Mouse (Mus musculus): ENCODE measurements around the gene Ager. TPM values are rescaled to one million over a fixed set of nuclear protein-coding genes. Genes with fewer than 3 reads are reported as not detected.

Gene Ager
- total RNA-seq (2023), result 1 to 10 TPM; 5.8 to 7.0 TPM

GRCm38 (mm10) chr17:34597566-34598095, at the start of gene Ager:
Gene Ager, plus strand, starts transcription at chr17:34597862.

GRCm38 (mm10) chr17:34564003-34564421, 33.6 kb upstream of the Ager start, which contains the start of gene Notch4:
Gene Notch4, plus strand, starts transcription at chr17:34564268.

DNA sequence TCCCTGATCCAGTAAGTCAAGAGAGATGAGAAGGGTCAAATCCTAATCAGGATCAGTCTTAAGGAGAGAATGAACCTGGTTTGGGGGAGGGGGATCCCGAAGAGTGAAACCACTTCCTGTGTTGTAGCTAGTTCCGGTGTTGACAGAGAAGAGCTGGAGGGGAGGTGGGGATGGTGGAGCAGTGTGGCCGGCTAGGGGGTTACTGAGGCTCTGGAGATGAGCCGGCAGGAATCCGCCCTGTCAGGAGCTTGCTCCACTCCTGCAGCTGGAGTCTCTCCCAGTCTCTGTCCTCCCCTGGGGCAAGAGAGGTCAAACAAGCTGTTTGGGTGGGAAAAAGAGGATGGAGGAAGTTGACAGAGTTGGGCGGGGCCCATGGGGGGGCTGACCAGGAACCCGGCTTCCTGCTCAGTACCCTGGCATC, 8.0 kb upstream of the Ager start, which contains the start of gene Gpsm3:
Gene Gpsm3 (plus strand): TSS at position 126 of the 421 bp plus-strand sequence.

DNA sequence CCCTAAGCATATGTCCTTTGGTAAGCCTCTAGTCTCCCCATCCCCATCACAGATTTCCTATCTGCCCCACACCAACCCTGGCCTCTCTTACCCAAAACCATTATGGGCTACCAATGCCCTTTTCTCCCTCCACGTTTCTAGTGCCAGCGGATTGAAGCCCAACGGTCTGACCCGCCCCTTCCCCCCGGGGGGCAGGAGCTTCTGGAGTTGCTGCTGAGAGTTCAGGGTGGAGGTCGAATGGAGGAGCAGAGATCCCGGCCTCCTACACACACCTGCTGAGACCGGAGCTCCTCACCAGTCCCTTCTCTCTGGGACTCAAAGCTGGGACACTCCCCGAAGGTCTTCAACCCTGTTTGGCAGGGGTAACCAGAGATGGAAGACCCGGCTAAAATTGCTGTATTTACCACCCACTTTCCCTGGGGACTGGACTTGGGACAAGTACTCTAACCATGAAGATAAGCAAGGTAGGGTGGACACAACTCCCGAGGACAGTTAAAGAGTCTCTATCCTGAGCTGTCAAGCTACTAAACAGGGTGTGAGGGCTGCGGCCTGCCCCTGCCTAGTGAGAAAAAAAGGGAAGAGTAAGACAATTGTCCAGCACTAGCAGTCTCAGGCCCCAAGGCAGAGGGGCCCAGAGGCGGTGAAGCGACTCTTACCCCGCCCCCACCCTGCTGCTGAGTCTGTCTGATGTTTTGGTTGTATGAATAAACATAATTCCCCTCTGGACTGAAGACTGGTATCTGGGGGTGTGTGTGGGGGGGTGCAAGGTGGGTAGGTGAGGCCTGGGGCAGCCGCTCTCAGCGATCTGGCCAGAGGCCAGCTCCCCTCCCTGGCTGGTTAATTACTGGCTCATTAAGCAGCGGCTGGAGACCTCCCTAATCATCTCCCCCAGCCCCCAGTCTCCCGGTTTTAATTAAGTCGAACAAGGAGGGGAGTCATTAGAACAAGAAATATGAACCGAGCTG, 6.4 kb upstream of the Ager start, which contains the start of gene Pbx2:
Gene Pbx2 (plus strand): TSS at position 238 of the 965 bp plus-strand sequence.

DNA sequence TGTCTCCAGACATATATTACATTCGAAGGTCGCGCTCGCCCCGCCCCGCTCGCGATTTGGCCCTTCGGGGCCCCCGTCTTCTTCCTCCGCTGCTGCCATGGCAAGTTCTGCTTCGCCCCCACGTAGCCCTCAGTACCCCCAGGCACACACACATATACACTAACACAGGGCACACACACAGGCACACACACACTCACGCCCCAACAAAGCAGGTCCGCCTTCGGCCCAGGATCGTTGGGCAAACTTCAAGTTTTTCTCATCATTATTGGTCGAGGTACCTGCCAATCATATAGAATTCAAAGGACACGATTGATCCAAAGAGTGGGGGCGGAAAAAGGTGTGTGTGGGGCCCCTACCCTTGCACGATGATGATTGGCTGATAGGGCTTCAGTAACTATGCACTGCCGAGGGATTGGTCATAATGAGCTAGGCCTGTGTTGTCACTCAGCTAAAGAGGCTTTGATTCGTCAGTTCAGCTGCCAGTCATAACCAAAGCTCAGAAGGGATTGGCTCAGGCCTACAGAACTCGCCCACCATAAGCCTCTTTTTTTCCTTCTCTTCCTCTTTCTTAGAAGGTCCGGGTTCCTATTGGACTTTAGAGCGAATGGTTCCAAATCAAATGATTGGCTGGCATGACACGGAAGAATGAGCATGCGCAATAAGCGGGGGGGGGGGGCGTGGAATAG, 5.9 kb downstream of the Ager start, which contains the start of gene Rnf5:
Gene Rnf5 (minus strand): TSS at position 316 of the 686 bp plus-strand sequence.

GRCm38 (mm10) chr17:34604061-34604508, 6.4 kb downstream of the Ager start, which contains the start of gene Agpat1:
Gene Agpat1, plus strand, starts transcription at chr17:34604262.

DNA sequence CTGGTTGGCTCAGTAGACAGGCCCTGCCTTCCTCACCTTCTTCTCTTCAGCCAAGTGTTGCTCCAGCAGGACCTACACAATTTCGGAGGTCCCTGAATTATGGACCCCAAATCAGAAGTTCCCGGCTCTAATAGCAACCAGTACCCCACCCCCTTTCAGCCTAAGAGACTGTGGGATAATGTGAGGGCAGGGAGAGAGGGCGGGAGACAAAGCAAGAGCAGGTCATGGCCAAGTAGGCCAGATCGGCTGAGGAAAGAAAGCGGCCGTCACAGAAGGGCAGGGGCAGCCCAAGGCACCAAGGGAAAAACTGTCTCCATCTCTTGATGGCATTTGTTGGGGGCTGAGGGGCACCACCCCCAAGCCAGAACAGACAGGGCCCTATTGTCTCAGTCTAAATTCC, 18.2 kb downstream of the Ager start, which contains the start of gene Egfl8:
Gene Egfl8 (minus strand): TSS at position 101 of the 400 bp plus-strand sequence.

DNA sequence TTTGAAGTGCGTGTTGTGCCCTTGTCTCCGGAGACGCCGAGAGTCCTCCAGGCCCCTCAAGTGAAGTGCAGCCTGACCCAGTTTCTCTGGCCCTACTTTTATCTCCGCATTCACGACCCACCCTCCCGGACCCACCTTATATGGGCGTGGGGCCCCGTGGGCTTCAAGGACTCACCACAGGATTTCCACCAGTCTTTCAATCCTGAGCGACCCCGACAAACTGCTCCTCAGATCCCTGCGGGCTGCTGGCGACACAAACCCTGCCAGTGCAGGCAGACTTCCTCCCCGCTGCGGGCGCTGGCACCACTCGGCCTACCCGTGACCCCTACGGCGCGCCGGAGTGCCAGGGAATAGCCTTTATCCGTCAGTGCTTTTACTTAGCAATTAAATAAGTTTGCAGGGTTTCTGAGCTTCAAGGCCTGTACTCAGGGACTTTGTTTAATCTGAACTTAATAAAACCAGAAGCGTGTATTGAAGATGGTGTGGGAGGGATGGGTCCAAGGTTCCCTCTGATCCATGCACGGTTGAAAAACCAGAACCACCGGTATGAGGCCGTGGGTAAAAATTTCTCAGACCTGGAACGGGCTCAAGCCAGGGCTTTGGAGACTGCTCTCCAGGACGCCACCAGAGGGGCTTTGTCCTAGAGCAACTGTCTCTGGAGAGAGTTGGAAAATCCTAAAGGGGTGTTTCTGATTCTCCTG, 30.4 kb downstream of the Ager start, which contains the start of gene Ppt2:
Gene Ppt2 (minus strand): TSS at position 568 of the 701 bp plus-strand sequence.

DNA sequence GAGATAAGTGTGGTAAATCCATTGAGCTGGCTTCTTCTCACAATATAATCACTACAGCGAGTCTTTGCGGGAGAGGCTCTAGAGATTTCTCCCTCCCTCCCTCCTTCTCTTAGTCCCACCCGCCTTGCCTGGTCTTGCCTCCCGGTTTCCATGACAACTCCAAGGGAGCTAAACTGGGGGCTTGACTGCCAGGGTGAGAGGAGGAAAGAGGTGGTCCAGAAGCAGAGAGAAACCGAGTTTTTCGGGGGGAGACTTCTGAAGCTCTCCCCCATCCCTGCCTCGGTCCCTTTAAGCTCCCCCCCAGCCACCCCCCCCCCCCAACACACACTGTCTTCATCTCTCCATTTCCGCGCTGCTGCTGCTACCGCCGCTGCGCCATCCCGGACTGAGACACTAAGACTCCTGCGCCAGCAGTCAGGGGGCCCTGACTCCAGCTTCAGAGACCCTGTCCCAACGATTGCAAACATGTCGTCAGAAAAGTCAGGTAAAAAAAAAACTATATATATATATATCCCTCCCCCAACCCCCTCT, 31.6 kb downstream of the Ager start, which contains the start of gene Prrt1:
Gene Prrt1 (plus strand): TSS at position 313 of the 531 bp plus-strand sequence.

GRCm38 (mm10) chr17:34644608-34645007, 46.9 kb downstream of the Ager start, which contains the start of gene Fkbpl:
Gene Fkbpl, plus strand, starts transcription at chr17:34644764.

GRCm38 (mm10) chr17:34646906-34647787, 49.5 kb downstream of the Ager start, which contains the start of gene Atf6b:
Gene Atf6b, plus strand, starts transcription at chr17:34647146.

Other genes with a start within 250 kb of the Ager start
- 1 to 10 TPM; 2.2 to 2.3 TPM for gene Btnl2, start 243.0 kb upstream of the Ager start, total RNA-seq (2023)
- not detected for gene Btnl1, start 220.7 kb upstream of the Ager start, total RNA-seq (2023)
- not detected for gene BC051142, start 199.0 kb upstream of the Ager start, total RNA-seq (2023)
- gene Btnl4, start 120.5 kb upstream of the Ager start, total RNA-seq (2023), result not detected
- not detected for gene Btnl6, start 80.5 kb upstream of the Ager start, total RNA-seq (2023)
- 1 to 10 TPM; 1.0 to 1.5 TPM for gene Notch4, start 33.6 kb upstream of the Ager start, total RNA-seq (2023)
- gene Gpsm3, start 8.1 kb upstream of the Ager start, total RNA-seq (2023), result 100 to 1,000 TPM; 376 to 393 TPM
- gene Pbx2, start 6.6 kb upstream of the Ager start, total RNA-seq (2023), result 10 to 100 TPM; 94.8 to 99.9 TPM
- 10 to 100 TPM; 38.2 to 39.0 TPM for gene Rnf5, start 5.8 kb downstream of the Ager start, total RNA-seq (2023)
- 10 to 100 TPM; 55.4 to 56.5 TPM for gene Agpat1, start 6.4 kb downstream of the Ager start, total RNA-seq (2023)
- gene Egfl8, start 18.1 kb downstream of the Ager start, total RNA-seq (2023), result 1 to 10 TPM; 5.0 to 5.5 TPM
- gene Ppt2, start 30.6 kb downstream of the Ager start, total RNA-seq (2023), result 10 to 100 TPM; 42.1 to 43.5 TPM
- gene Prrt1, start 31.7 kb downstream of the Ager start, total RNA-seq (2023), result not detected
- 10 to 100 TPM; 13.6 to 18.7 TPM for gene Fkbpl, start 46.9 kb downstream of the Ager start, total RNA-seq (2023)
- gene Atf6b, start 49.3 kb downstream of the Ager start, total RNA-seq (2023), result 10 to 100 TPM; 59.5 to 60.4 TPM
- gene Tnxb, start 72.7 kb downstream of the Ager start, total RNA-seq (2023), result under 1 TPM; 0.04 to 0.07 TPM
- gene C4b, start 146.0 kb downstream of the Ager start, total RNA-seq (2023), result under 1 TPM; 0.29 to 0.59 TPM
- gene Cyp21a1, start 206.7 kb downstream of the Ager start, total RNA-seq (2023), result not detected
- gene Stk19, start 239.1 kb downstream of the Ager start, total RNA-seq (2023), result 10 to 100 TPM; 34.1 to 39.4 TPM
- gene Dxo, start 239.2 kb downstream of the Ager start, total RNA-seq (2023), result 10 to 100 TPM; 49.0 to 49.1 TPM

Data from neutrophil, adult 83 days (primary cell).